Mouse (Mus musculus): ENCODE measurements around the gene Gm4340. TPM values are rescaled to one million over a fixed set of nuclear protein-coding genes. Genes with fewer than 3 reads are reported as not detected.

The Gm4340 gene
- polyA plus RNA-seq (2015; fragmentation: Illumina TruSeq; extraction: RNeasy Lipid Tissue Mini Kit (QIAGEN cat#74804); ENCODE audit: insufficient read depth, low read depth, low replicate concordance), result not detected

GRCm38 (mm10) chr10:104193742-104194141 is at the start of gene Gm4340:
TSS of gene Gm4340 (plus strand) at chr10:104194042.

GRCm38 (mm10) chr10:104151197-104151596 is 42.6 kb upstream of the Gm4340 start, which contains the start of gene Gm6763:
TSS of gene Gm6763 (plus strand) at chr10:104151497.

GRCm38 (mm10) chr10:104159706-104160105 is 34.1 kb upstream of the Gm4340 start, which contains the start of gene Gm8764:
TSS of gene Gm8764 (plus strand) at chr10:104160006.

GRCm38 (mm10) chr10:104168215-104168614 is 25.6 kb upstream of the Gm4340 start, which contains the start of gene Gm21304:
TSS of gene Gm21304 (plus strand) at chr10:104168515.

GRCm38 (mm10) chr10:104176724-104177123 is 17.1 kb upstream of the Gm4340 start, which contains the start of gene Gm21312:
TSS of gene Gm21312 (plus strand) at chr10:104177024.

GRCm38 (mm10) chr10:104185233-104185632 is 8.6 kb upstream of the Gm4340 start, which contains the start of gene Gm20765:
TSS of gene Gm20765 (plus strand) at chr10:104185533.

Other genes with a start within 250 kb of the Gm4340 start
- gene Gm21293, start 51.1 kb upstream of the Gm4340 start, polyA plus RNA-seq (2015; fragmentation: Illumina TruSeq; extraction: RNeasy Lipid Tissue Mini Kit (QIAGEN cat#74804); ENCODE audit: insufficient read depth, low read depth, low replicate concordance), result not detected
- not detected for gene Gm6763, start 42.5 kb upstream of the Gm4340 start, polyA plus RNA-seq (2015; fragmentation: Illumina TruSeq; extraction: RNeasy Lipid Tissue Mini Kit (QIAGEN cat#74804); ENCODE audit: insufficient read depth, low read depth, low replicate concordance)
- not detected for gene Gm8764, start 34.0 kb upstream of the Gm4340 start, polyA plus RNA-seq (2015; fragmentation: Illumina TruSeq; extraction: RNeasy Lipid Tissue Mini Kit (QIAGEN cat#74804); ENCODE audit: insufficient read depth, low read depth, low replicate concordance)
- gene Gm21304, start 25.5 kb upstream of the Gm4340 start, polyA plus RNA-seq (2015; fragmentation: Illumina TruSeq; extraction: RNeasy Lipid Tissue Mini Kit (QIAGEN cat#74804); ENCODE audit: insufficient read depth, low read depth, low replicate concordance), result not detected
- not detected for gene Gm21312, start 17.0 kb upstream of the Gm4340 start, polyA plus RNA-seq (2015; fragmentation: Illumina TruSeq; extraction: RNeasy Lipid Tissue Mini Kit (QIAGEN cat#74804); ENCODE audit: insufficient read depth, low read depth, low replicate concordance)
- not detected for gene Gm20765, start 8.5 kb upstream of the Gm4340 start, polyA plus RNA-seq (2015; fragmentation: Illumina TruSeq; extraction: RNeasy Lipid Tissue Mini Kit (QIAGEN cat#74804); ENCODE audit: insufficient read depth, low read depth, low replicate concordance)